Mouse (Mus musculus): ENCODE measurements at regions not wholly inside any gene's neighbourhood (a gene's known extent, or its start where the extent isn't known, plus 50 kb on each side); places are given as distances from the start of the nearest gene placed in this dataset.
A peak's percentile ranks its signal among the peaks of the same experiment; 100 is the strongest.

DNA sequence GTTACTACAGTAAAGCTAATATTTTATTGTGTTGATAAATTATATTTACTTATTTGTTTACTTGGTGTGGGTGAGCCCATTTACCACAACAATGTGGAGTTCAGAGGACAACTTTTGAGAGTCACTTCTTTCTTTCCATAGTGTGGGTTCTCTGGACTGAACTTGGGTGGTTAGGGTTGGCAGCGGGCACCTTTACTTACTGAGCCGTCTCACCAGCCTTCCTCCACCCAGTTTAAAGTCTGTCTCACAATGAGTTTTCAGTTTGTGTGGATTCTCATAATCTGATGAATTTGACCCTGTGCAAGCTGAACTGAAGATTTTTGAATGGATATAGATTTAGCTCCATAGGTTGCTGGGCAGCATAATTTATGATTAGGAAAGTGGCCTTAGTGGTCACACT lies 53.5 kb upstream of the Pth start:
- no peak for DNase-seq
- intact Hi-C loops (cut with DNase I): no loop called here

DNA sequence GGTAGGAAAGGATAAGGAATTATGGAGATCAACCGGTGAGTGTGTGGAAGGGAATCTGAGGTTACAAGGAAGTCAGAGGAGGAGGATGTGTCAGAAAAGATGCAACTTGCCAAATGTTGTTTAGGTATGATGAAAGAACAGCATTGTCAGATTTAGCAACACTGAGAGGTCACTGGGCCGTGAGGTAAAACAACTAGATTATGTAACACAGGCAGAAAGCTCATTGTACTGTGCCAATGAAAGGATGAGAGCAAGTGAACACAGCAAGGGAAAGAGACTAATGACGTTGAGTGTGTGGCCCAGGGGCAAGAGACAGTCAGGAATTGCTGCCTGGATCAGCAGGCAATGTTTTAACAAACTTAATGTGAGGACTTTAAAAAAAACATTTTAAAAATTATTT lies 55.2 kb upstream of the Pth start:
- intact Hi-C loops (cut with DNase I): no loop called here

DNA sequence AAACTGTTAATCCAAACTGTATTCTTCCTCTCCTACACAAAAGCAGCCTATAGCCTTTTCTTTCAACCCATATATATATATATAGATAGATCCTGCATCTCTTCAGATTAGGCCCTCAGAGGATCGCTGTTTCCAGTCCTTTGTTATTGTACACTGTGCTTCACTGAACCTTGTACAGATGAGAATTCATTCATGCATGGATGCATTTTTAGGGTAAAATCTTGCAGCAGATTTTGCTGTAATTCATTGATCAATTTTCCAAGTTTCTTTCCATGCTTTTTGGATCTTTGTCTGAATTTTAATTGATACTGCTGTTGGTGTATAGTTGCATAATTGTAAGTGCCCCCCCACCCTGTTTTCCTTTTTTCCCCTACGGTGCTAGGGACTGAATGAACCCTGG lies 56.6 kb upstream of the Pth start:
- intact Hi-C loops (cut with DNase I): no loop called here
- no peak for DNase-seq

More for the DNA sequence above, 55.2 kb upstream of the Pth start:
- no peak for DNase-seq

DNA sequence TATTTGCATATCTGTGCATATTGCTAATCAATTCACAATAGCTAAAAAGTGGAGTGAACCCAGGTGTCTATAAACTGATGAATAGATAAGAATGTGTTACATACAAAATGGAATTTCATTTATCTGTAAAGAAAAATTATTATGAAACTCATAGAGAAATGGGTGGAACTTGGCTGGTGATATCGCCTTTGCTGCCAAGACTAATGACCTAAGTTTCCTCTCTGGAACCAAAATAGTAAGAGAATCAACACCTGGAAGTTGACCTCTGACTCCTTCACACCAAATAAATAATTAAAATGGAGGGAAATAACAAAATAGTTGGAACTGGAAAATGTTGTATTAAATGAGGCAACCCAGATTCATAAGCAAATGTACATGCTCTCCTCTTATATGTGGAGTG lies 53.2 kb upstream of the Far1 start:
- peak; percentile 11 to 30 for DNase-seq
- intact Hi-C loops (cut with DNase I): no loop called here

DNA sequence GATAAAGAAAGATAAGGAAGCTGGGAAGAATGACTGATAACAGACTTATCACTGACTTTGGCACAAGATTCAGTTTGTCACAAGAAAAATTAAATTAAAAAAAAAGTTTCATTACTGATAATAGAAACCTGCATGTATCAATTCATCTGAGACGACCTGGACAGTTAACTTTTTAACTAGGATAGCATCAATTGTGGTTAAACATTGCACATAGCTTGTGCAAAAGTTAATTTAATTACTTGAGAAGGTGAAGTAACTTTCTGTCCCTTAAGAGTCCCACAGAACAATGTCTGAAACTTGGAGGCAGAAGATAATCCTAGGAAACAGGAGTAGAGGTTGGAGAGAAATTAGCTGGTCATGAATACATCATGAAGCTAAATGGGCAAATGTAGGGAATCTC lies 51.3 kb upstream of the Far1 start:
- intact Hi-C loops (cut with DNase I): no loop called here
- no peak for DNase-seq
